Mouse (Mus musculus) Patski (cell line): ENCODE measurements around the gene Mbnl2. TPM values are rescaled to one million over a fixed set of nuclear protein-coding genes. Genes with fewer than 3 reads are reported as not detected.
"Not testable (repeated sequence)": the region's sequence is repeated elsewhere in the genome, so short reads cannot be mapped to it uniquely, and the experiment has no call there.

Experiments used
- ATAC-seq: fragments of 100-300 bp; one replicate; pipeline ENCODE4 v1.8.0; 2021
- CTCF ChIA-PET: fragments of 350-600 bp; sonication (Branson Sonifier 250); formaldehyde crosslinking; loops from one replicate; lab custom pipeline; 2022; ENCODE audit warnings: inconsistent platforms; lab: Charles Lee
- POLR2A ChIA-PET: fragments of 350-600 bp; sonication (Branson Sonifier 250); formaldehyde crosslinking; loops from one replicate; lab custom pipeline; 2022; ENCODE audit warnings: antibody characterized with exemption, inconsistent platforms; lab: Charles Lee
- DNase-seq: peaks from one replicate; pipeline ENCODE4 v3.0.0-alpha.2; 2011; ENCODE audit warnings: low read depth, low spot score
- H3K27me3 ChIP-seq: fragments of 371-371 bp; one replicate; pipeline ENCODE4 v1.5.1; 2021
- CTCF ChIP-seq: fragments of 100-300 bp; IDR thresholded peaks from one replicate; pipeline ENCODE4 v1.5.1; 2021
- in situ Hi-C: fragments of 300-500 bp; cut with MboI; formaldehyde crosslinking; loops from 3 replicates; pipeline ENCODE4 v1.11.1; 2018; ENCODE audit warnings: low pct_unique_long_range_greater_than_20kb, mixed read lengths
- polyA plus RNA-seq: library from polyadenylated mRNA; unstranded; gene quantifications from one replicate; pipeline ENCODE4 v1.2.3, GENCODE M21; 2021

Gene Mbnl2
- polyA plus RNA-seq, 1 experiment from 2014 or later, result 132 TPM

DNA sequence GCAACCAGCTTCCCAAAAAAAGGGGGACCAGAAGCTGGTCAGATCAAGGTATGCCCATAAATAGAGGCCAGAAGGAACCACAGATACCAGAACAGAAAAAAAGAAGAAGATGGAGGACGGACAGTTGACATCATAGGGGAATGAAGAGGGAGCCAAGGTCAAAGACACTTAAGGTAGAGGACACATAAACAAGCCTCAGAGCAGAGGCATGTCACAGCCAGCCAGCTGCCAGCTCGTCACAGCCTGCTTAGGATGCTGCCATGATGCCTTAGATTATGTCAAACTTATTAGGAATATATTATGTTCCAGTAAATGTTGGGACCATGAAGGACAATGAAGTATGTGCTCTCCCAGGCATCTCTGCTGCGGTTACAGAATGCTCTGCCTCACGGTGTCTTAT lies 73.9 kb downstream of the Mbnl2 start:
- no peaks in the 10 kb centered on the region for H3K27me3 ChIP-seq
- in situ Hi-C loops, result no loop called here
- CTCF ChIA-PET, result interaction anchor here (1.7 to 2.3 kb wide), 2 partner anchors 13 to 42 kb away, joined by 4 to 5 read pairs; no protein-coding TSS in a partner anchor
- no peak for ATAC-seq
- DNase-seq, result no peak
- POLR2A ChIA-PET, result no interaction called here
- TF ChIP-seq CTCF, result no peak

DNA sequence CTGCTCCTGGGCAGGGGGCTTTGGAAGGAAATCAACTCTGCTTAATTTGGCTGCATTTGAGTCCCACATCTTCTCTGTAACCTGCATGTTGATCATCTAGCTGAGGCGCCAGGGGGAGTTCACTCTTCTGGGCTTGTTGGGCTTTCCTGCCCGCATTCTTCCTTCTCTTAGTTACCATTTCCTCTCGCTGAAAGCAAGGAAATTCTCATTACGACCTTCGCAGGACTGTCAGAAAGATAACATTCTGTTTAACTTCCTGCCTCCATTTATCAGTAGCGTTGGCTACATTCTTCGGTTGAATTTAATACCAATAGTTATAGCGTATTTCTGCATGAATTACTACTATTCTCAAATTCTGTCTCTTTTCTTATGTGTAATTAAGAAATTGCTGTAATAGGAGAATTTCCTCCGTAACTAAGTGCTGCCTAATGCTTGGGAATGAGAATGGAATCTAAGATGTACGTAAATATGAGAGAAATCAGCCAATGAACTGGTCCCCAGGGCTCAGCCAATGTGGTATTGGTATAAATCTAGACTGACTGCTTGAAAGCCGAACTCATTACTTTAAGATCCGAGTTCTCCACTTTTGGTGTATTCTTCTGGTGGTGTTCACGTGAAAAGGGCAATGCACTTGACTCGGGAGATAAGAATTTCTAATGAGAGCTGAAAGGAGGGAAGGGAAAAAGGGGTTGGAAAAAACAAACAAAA lies 76.8 kb downstream of the Mbnl2 start:
- in situ Hi-C loops, result no loop called here
- ATAC-seq (no peak), DNase-seq (no peak)
- CTCF ChIA-PET, result no interaction called here
- POLR2A ChIA-PET, result no interaction called here
- H3K27me3 ChIP-seq, result no peaks in the 10 kb centered on the region
- no peak for TF ChIP-seq CTCF

DNA sequence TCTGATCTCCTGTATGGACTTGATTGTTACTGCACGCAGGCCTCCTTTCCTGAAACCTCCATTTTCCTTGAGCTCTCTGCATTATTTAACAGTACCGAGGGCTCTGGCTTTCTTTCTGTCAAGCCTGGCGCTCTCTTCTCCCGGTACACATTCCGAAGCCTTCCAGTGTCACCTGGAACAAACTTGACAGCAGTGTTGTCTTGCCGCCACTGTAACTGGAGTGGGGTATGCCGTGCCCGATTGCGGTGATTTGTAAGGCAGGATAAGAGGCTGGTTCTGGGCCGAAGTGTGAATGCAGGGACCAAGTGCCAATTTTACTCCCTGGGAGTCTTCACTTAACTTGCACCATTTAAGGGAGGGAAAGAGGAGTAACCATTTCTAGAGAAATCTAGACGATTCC lies 77.7 kb downstream of the Mbnl2 start:
- no peak for DNase-seq
- in situ Hi-C loops, result no loop called here
- H3K27me3 ChIP-seq, result no peaks in the 10 kb centered on the region
- no peak for TF ChIP-seq CTCF
- CTCF ChIA-PET, result no interaction called here
- no peak for ATAC-seq
- POLR2A ChIA-PET, result no interaction called here

DNA sequence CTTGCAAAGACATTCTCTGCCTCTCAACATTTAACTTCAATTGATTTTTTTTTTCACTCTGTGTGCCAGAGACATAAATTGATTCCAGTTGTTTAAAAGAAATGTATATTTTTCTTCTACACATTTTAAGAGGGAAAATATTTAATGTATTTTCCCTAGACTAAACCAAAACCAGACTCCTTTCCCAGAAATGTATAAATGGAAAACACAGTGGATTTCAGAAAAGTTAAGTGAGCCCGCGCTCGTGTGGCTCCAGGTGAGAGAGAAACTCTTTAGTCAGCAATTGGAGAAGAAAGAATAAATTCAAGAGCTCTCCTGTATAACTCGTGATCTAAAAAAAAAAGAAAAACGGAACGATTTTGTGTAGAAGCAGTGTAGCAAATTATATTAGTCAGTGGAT lies 79.1 kb downstream of the Mbnl2 start:
- H3K27me3 ChIP-seq, result no peaks in the 10 kb centered on the region
- ATAC-seq, result no peak
- in situ Hi-C loops, result no loop called here
- TF ChIP-seq CTCF, result no peak
- no peak for DNase-seq
- POLR2A ChIA-PET, result no interaction called here
- CTCF ChIA-PET, result no interaction called here

DNA sequence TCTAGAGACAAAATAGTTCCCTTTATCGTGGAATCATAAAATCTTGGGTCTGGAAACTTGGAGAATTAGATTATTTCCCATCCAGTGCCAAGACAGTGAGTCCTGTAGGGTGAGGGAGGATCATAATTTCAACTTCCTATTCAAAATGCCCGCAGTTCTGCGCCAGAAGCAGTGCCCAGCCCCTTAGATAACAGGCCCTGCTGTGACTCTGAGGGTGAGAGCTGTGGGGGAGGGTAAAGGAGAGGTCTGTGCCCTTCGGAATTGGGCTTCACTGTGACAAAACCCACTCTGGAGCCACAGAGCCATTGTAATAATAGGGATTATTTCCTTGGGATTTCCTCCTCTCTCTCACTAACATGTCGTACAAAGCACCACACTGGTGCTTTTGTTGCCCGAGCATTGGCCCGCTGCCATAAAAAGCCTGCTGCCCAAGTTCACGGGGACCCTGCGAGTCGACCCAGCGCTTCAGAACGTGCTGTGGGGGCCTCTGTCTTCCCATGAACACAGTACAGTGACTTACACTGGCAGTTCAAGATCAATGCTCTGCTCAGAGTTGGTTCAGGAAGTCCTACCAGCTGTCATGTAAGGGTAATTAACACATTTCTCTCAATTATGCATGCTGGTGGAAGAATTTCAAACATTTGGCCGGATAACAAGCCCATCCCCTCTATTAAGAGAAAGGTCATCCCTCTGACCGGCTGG lies 79.7 kb downstream of the Mbnl2 start:
- CTCF ChIA-PET, result interaction anchor here (0.6 to 1.2 kb wide), 2 partner anchors 218 to 237 kb away, joined by 3 read pairs; no protein-coding TSS in a partner anchor
- no peak for DNase-seq
- POLR2A ChIA-PET, result interaction anchor here (1.0 kb wide), 1 partner anchor 91 kb away, joined by 4 read pairs; no protein-coding TSS in a partner anchor
- ATAC-seq, result peak; percentile 85
- TF ChIP-seq CTCF, result no peak
- no peaks in the 10 kb centered on the region for H3K27me3 ChIP-seq
- in situ Hi-C loops, result no loop called here

DNA sequence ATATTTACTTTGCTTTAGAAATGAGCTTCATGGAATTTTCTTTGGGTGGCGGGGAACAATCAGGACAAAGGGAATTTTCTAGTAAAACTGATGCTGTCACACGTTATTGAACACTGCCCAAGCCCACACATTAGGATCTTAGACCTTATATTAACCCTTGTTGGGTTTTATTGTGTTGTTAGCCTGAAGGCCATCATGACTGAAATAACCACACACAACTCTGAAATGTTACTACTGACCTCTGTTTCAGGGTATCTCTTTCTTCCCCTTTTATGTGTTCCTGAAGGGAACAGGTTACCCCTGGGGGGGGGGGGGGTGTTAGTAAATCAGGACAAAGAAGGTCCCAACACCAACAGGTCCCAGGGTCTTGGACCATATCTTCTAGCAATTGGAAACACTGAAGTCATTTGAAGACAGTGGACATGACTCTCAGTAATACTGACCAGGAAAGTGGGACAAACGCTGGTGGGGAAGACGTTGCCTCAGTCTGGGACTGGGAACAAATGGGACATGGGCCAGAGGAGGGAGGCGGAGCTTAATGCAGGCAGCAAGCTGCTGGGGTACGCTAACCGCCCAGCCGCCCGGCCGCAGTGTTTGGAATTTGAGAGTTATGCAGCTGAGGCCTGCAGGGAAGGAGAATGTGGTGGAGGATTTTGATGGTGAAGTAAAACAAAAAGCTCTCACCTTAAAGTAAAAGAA lies 80.4 kb downstream of the Mbnl2 start:
- no peak for ATAC-seq
- H3K27me3 ChIP-seq, result no peaks in the 10 kb centered on the region
- ChIA-PET POLR2A (interaction anchor here (1.0 kb wide), 1 partner anchor 92 kb away, joined by 4 read pairs; no protein-coding TSS in a partner anchor), CTCF (interaction anchor here (0.6 to 1.2 kb wide), 2 partner anchors 218 to 238 kb away, joined by 3 read pairs; no protein-coding TSS in a partner anchor)
- in situ Hi-C loops, result no loop called here
- TF ChIP-seq CTCF, result no peak
- no peak for DNase-seq

DNA sequence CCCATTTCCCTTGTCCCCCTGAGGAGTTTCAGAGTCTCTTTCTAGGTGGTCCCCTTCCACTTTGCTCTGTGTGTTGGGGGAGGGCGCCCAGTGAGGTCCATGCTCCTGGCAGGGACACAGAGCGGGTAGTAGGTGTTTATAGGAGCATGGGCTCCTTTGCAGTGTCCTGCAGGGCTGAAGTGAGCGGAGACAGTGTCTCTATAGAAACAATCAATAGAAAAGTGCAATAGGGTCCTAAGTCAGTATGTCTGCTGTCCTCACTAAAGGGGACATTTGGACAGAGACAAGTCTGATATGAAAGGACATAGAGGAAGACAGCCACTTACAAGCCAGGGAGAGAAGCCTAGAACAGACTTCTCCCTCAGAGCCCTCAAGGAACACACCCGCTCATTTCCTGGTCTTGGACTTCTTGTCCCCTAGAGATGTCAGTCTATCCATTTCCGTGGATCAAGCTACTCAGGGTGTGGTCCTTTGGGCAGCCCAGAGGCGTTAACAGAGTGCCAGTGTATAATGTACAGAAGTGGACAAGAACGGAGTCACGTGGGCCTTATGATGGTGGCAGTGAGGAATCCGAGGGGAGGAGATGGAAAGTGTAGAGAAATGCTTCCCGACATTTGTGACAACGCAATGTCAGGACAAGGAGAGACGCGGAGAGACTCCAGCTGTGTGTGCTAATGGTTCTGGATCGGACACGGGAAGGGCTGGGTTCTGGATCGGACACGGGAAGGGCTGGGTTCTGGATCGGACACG lies 82.0 kb downstream of the Mbnl2 start:
- TF ChIP-seq CTCF, result no peak
- CTCF ChIA-PET, result interaction anchor here (1.0 kb wide), 1 partner anchor 10 kb away, joined by 4 read pairs; no protein-coding TSS in a partner anchor
- in situ Hi-C loops, result no loop called here
- no peaks in the 10 kb centered on the region for H3K27me3 ChIP-seq
- no peak for DNase-seq
- POLR2A ChIA-PET, result no interaction called here
- no peak for ATAC-seq

DNA sequence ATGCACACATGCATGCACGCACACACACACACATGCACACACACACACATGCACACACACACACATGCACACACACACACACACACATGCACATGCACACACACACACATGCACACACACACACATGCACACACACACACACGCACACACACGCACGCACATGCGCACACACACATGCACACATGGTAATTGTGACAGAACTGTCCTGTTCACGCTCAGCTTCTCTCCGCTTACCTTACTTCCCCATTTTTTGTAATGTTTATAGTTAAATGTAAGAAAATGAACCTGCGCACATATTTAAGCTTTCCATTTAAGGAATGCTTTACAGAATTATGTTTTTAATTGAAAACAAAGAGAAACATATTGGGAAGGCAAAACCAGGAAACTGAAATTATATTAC lies 84.1 kb downstream of the Mbnl2 start:
- CTCF ChIA-PET, result interaction anchor here (0.8 to 2.0 kb wide), 3 partner anchors 8 to 18 kb away, joined by 3 to 6 read pairs (median 4); no protein-coding TSS in a partner anchor
- in situ Hi-C loops, H3K27me3 ChIP-seq, DNase-seq, POLR2A ChIA-PET, ATAC-seq: not testable (repeated sequence)

DNA sequence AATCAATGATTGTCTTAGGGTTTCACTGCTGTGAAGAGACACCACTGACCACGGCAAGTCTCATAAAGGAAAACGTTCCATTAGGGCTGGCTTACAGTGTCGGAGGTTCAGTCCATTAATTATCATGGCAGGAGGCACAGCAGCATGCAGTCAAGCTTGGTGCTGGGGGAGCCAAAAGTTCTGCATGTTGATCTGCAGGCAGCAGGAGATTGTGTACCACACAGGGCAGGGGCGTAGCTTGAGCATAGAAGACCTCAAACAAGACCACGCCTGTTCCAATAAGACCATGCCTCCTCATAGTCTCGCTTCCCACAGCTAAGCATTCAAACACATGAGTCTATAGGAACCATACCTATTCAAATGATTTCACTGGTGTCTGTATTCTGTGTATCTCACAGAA lies 85.7 kb downstream of the Mbnl2 start:
- in situ Hi-C loops, result no loop called here
- ChIA-PET CTCF (no interaction called here), POLR2A (no interaction called here)
- H3K27me3 ChIP-seq, result no peaks in the 10 kb centered on the region
- DNase-seq, result no peak
- no peak for ATAC-seq
- TF ChIP-seq CTCF, result no peak
